Mouse (Mus musculus) spleen, postnatal 10 days (tissue): ENCODE data around the gene Kcne1.
A peak's percentile ranks its signal among the peaks of the same experiment; 100 is the strongest.

Experiments used
- DNase-seq, 2 experiments: peaks; one replicate each; pipeline ENCODE4 v3.0.0; 2021 to 2022; ENCODE audit warnings: low spot score in 2 of 2

Kcne1 gene

GRCm38 (mm10) chr16:92355982-92356381 is 3.3 kb downstream of the Kcne1 start:
- DNase-seq, result no peak

GRCm38 (mm10) chr16:92355366-92355765 is 3.9 kb downstream of the Kcne1 start:
- DNase-seq, result no peak

- no peak for DNase-seq
Measured at GRCm38 (mm10) chr16:92353897-92354296, 5.4 kb downstream of the Kcne1 start.

- no peak for DNase-seq
Measured at GRCm38 (mm10) chr16:92353295-92353694, 6.0 kb downstream of the Kcne1 start.

GRCm38 (mm10) chr16:92348941-92349340 is 10.3 kb downstream of the Kcne1 start:
- DNase-seq, result no peak

- no peak for DNase-seq
Measured at GRCm38 (mm10) chr16:92346297-92346916, 12.9 kb downstream of the Kcne1 start.

- no peak for DNase-seq
Measured at GRCm38 (mm10) chr16:92345177-92345576, 14.1 kb downstream of the Kcne1 start.

GRCm38 (mm10) chr16:92340612-92341511 is 18.4 kb downstream of the Kcne1 start:
- peak; percentile 26 to 69 for DNase-seq

- peak; percentile 24 to 65 for DNase-seq
Measured at GRCm38 (mm10) chr16:92336280-92336679, 23.0 kb downstream of the Kcne1 start.

- DNase-seq, result no peak
Measured at GRCm38 (mm10) chr16:92334600-92334999, 24.7 kb downstream of the Kcne1 start.

- DNase-seq, result no peak
Measured at GRCm38 (mm10) chr16:92330966-92331365, 28.3 kb downstream of the Kcne1 start.

GRCm38 (mm10) chr16:92327911-92328310 is 31.4 kb downstream of the Kcne1 start:
- DNase-seq, result no peak

GRCm38 (mm10) chr16:92325062-92325406 is 34.2 kb downstream of the Kcne1 start:
- DNase-seq, result no peak

- DNase-seq, result no peak
Measured at GRCm38 (mm10) chr16:92324309-92325061, 34.8 kb downstream of the Kcne1 start.

- no peak for DNase-seq
Measured at GRCm38 (mm10) chr16:92321341-92321740, 37.9 kb downstream of the Kcne1 start, which contains the start of gene Fam243. TSS of gene Fam243 (minus strand) at chr16:92321441.

GRCm38 (mm10) chr16:92320361-92320760 is 38.9 kb downstream of the Kcne1 start:
- no peak for DNase-seq

GRCm38 (mm10) chr16:92319353-92320109 is 39.7 kb downstream of the Kcne1 start:
- DNase-seq, result peak; percentile 53 to 84

GRCm38 (mm10) chr16:92316049-92316738 is 43.1 kb downstream of the Kcne1 start:
- DNase-seq, result no peak

GRCm38 (mm10) chr16:92313953-92314741 is 45.1 kb downstream of the Kcne1 start:
- peak; percentile 13 to 41 for DNase-seq

- no peak for DNase-seq
Measured at GRCm38 (mm10) chr16:92309126-92309525, 50.1 kb downstream of the Kcne1 start.
